Mouse (Mus musculus) embryonic facial prominence, embryonic 10.5 days (tissue): Measurements from ENCODE around the gene Fgfr2. TPM values are rescaled to one million over a fixed set of nuclear protein-coding genes. Genes with fewer than 3 reads are reported as not detected.

Experiments used
- microRNA-seq: library from miRNA; unstranded; fragments of <30 nt; microRNA quantifications from one replicate; pipeline ENCODE4, GENCODE M21; 2017
- polyA plus RNA-seq: library from polyadenylated mRNA; unstranded; fragments of >200 nt; fragmentation: Nextera tagmentation; extraction: Ambion mirVana; gene quantifications from 2 replicates; pipeline ENCODE4 v1.2.1, GENCODE M21; 2016

The Fgfr2 gene
- polyA plus RNA-seq, 1 experiment from 2014 or later = 74.3 TPM

Small RNA genes lying within 50 kb of the gene (microRNA-seq; reads per million reads assigned to microRNA genes)
- gene Mir7061 = not detected

Other genes starting within 250 kb of the Fgfr2 start
- gene Zranb1, start 192.2 kb downstream of the Fgfr2 start, polyA plus RNA-seq = 10.9 and 11.0 TPM in 2 replicates
- gene Ctbp2, start 1.0 kb upstream of the Fgfr2 start, polyA plus RNA-seq = 117 and 121 TPM in 2 replicates